Mouse (Mus musculus): ENCODE measurements around the gene Olfr556. TPM values are rescaled to one million over a fixed set of nuclear protein-coding genes. Genes with fewer than 3 reads are reported as not detected.
"Not testable (repeated sequence)": the region's sequence is repeated elsewhere in the genome, so short reads cannot be mapped to it uniquely, and the experiment has no call there.

The Olfr556 gene
- not detected in 2 replicates for polyA plus RNA-seq (2014; fragmentation: Nextera tagmentation; extraction: Ambion mirVana)

GRCm38 (mm10) chr7:102664599-102664998 lies at the start of gene Olfr556:
Olfr556 (plus strand) TSS chr7:102664899.
- Histone ChIP-seq H3K9ac (replicated peaks; ENCODE audit: low read length) (no peak within 1 kb of the TSS), H3K4me3 (replicated peaks; ENCODE audit: low read depth, low read length) (no peak within 1 kb of the TSS), H3K4me2 (ENCODE audit: low read length) (no peak within 1 kb of the TSS), H3K9me3 (ENCODE audit: control insufficient read depth, low read length) (no peaks in the 10 kb centered on the region), H3K36me3 (ENCODE audit: control insufficient read depth, insufficient read depth, low read length) (no peaks in the 10 kb centered on the region), H3K27ac (replicated peaks; ENCODE audit: low read depth, low read length) (no peak within 1 kb of the TSS), H3K4me1 (ENCODE audit: control insufficient read depth, insufficient read depth, low read length) (no peaks in the 10 kb centered on the region), H3K27me3 (ENCODE audit: control insufficient read depth, insufficient read depth, low read length) (no peaks in the 10 kb centered on the region)
- DNase-seq: no peak
- ATAC-seq (ENCODE audit: low FRiP score, low TSS enrichment): no peak
- WGBS: 32% methylated on average over 3 of the region's 3 CpGs

- Histone ChIP-seq H3K27ac (replicated peaks; ENCODE audit: low read depth, low read length) (no peak within 1 kb of the TSS), H3K9ac (replicated peaks; ENCODE audit: low read length) (no peak within 1 kb of the TSS), H3K4me3 (replicated peaks; ENCODE audit: low read depth, low read length) (no peak within 1 kb of the TSS), H3K36me3 (ENCODE audit: control insufficient read depth, insufficient read depth, low read length) (no peaks in the 10 kb centered on the region), H3K9me3 (ENCODE audit: control insufficient read depth, low read length) (no peaks in the 10 kb centered on the region), H3K4me2 (ENCODE audit: low read length) (no peak within 1 kb of the TSS), H3K27me3 (ENCODE audit: control insufficient read depth, insufficient read depth, low read length) (no peaks in the 10 kb centered on the region), H3K4me1 (ENCODE audit: control insufficient read depth, insufficient read depth, low read length) (no peaks in the 10 kb centered on the region)
- no peak for DNase-seq
- ATAC-seq (ENCODE audit: low FRiP score, low TSS enrichment): no peak
Observed at GRCm38 (mm10) chr7:102618118-102618517, 46.6 kb upstream of the Olfr556 start, which contains the start of gene Olfr553. Olfr553 (minus strand) TSS chr7:102618218.

GRCm38 (mm10) chr7:102619608-102620007 lies 45.1 kb upstream of the Olfr556 start:
- Histone ChIP-seq H3K27me3 (ENCODE audit: control insufficient read depth, insufficient read depth, low read length) (no peaks in the 10 kb centered on the region), H3K27ac (replicated peaks; ENCODE audit: low read depth, low read length) (no peak overlapping the region), H3K36me3 (ENCODE audit: control insufficient read depth, insufficient read depth, low read length) (no peaks in the 10 kb centered on the region), H3K9me3 (ENCODE audit: control insufficient read depth, low read length) (no peaks in the 10 kb centered on the region), H3K4me3 (replicated peaks; ENCODE audit: low read depth, low read length) (no peak overlapping the region), H3K9ac (replicated peaks; ENCODE audit: low read length) (no peak overlapping the region), H3K4me1 (ENCODE audit: control insufficient read depth, insufficient read depth, low read length) (no peaks in the 10 kb centered on the region), H3K4me2 (ENCODE audit: low read length) (no peak overlapping the region)
- WGBS: 73% methylated on average over 5 of the region's 5 CpGs
- ATAC-seq (ENCODE audit: low FRiP score, low TSS enrichment) (no peak), DNase-seq (peak; percentile 41)

GRCm38 (mm10) chr7:102620368-102620767 lies 44.3 kb upstream of the Olfr556 start:
- H3K9me3 ChIP-seq (ENCODE audit: control insufficient read depth, low read length); H3K4me3 ChIP-seq (replicated peaks; ENCODE audit: low read depth, low read length); ATAC-seq (ENCODE audit: low FRiP score, low TSS enrichment); H3K27me3 ChIP-seq (ENCODE audit: control insufficient read depth, insufficient read depth, low read length); H3K4me2 ChIP-seq (ENCODE audit: low read length); H3K4me1 ChIP-seq (ENCODE audit: control insufficient read depth, insufficient read depth, low read length); H3K36me3 ChIP-seq (ENCODE audit: control insufficient read depth, insufficient read depth, low read length); DNase-seq; H3K27ac ChIP-seq (replicated peaks; ENCODE audit: low read depth, low read length); H3K9ac ChIP-seq (replicated peaks; ENCODE audit: low read length): not testable (repeated sequence)
- 90% methylated on average over 19 of the region's 19 CpGs for WGBS

- H3K9ac ChIP-seq (replicated peaks; ENCODE audit: low read length): no peak overlapping the region
- H3K9me3 ChIP-seq (ENCODE audit: control insufficient read depth, low read length): no peaks in the 10 kb centered on the region
- no peak for ATAC-seq (ENCODE audit: low FRiP score, low TSS enrichment)
- peak; percentile 56 for DNase-seq
- no peaks in the 10 kb centered on the region for H3K36me3 ChIP-seq (ENCODE audit: control insufficient read depth, insufficient read depth, low read length)
- no peaks in the 10 kb centered on the region for H3K27me3 ChIP-seq (ENCODE audit: control insufficient read depth, insufficient read depth, low read length)
- WGBS: 29% methylated on average over 3 of the region's 3 CpGs
- H3K4me2 ChIP-seq (ENCODE audit: low read length): no peak overlapping the region
- H3K4me1 ChIP-seq (ENCODE audit: control insufficient read depth, insufficient read depth, low read length): no peaks in the 10 kb centered on the region
- H3K27ac ChIP-seq (replicated peaks; ENCODE audit: low read depth, low read length): no peak overlapping the region
- no peak overlapping the region for H3K4me3 ChIP-seq (replicated peaks; ENCODE audit: low read depth, low read length)
Observed at GRCm38 (mm10) chr7:102636665-102637064, 28.0 kb upstream of the Olfr556 start.

GRCm38 (mm10) chr7:102638132-102638531 lies 26.6 kb upstream of the Olfr556 start, which contains the start of gene Olfr554:
Olfr554 (plus strand) TSS chr7:102638432.
- Histone ChIP-seq H3K27ac (replicated peaks; ENCODE audit: low read depth, low read length) (no peak within 1 kb of the TSS), H3K36me3 (ENCODE audit: control insufficient read depth, insufficient read depth, low read length) (no peaks in the 10 kb centered on the region), H3K4me1 (ENCODE audit: control insufficient read depth, insufficient read depth, low read length) (no peaks in the 10 kb centered on the region), H3K9me3 (ENCODE audit: control insufficient read depth, low read length) (no peaks in the 10 kb centered on the region), H3K4me2 (ENCODE audit: low read length) (no peak within 1 kb of the TSS), H3K27me3 (ENCODE audit: control insufficient read depth, insufficient read depth, low read length) (no peaks in the 10 kb centered on the region), H3K9ac (replicated peaks; ENCODE audit: low read length) (no peak within 1 kb of the TSS), H3K4me3 (replicated peaks; ENCODE audit: low read depth, low read length) (no peak within 1 kb of the TSS)
- DNase-seq: no peak
- WGBS: 84% methylated on average over 1 of the region's 1 CpGs
- no peak for ATAC-seq (ENCODE audit: low FRiP score, low TSS enrichment)

GRCm38 (mm10) chr7:102644945-102645344 lies 19.8 kb upstream of the Olfr556 start:
- H3K36me3 ChIP-seq (ENCODE audit: control insufficient read depth, insufficient read depth, low read length); ATAC-seq (ENCODE audit: low FRiP score, low TSS enrichment); H3K27ac ChIP-seq (replicated peaks; ENCODE audit: low read depth, low read length); DNase-seq; H3K4me3 ChIP-seq (replicated peaks; ENCODE audit: low read depth, low read length); H3K9ac ChIP-seq (replicated peaks; ENCODE audit: low read length); H3K27me3 ChIP-seq (ENCODE audit: control insufficient read depth, insufficient read depth, low read length); H3K9me3 ChIP-seq (ENCODE audit: control insufficient read depth, low read length); H3K4me1 ChIP-seq (ENCODE audit: control insufficient read depth, insufficient read depth, low read length); H3K4me2 ChIP-seq (ENCODE audit: low read length): not testable (repeated sequence)
- WGBS: 85% methylated on average over 4 of the region's 4 CpGs

GRCm38 (mm10) chr7:102658523-102658922 lies 6.2 kb upstream of the Olfr556 start, which contains the start of gene Olfr555:
Olfr555 (plus strand) TSS chr7:102658823.
- Histone ChIP-seq H3K9me3 (ENCODE audit: control insufficient read depth, low read length) (no peaks in the 10 kb centered on the region), H3K27me3 (ENCODE audit: control insufficient read depth, insufficient read depth, low read length) (no peaks in the 10 kb centered on the region), H3K4me1 (ENCODE audit: control insufficient read depth, insufficient read depth, low read length) (no peaks in the 10 kb centered on the region), H3K9ac (replicated peaks; ENCODE audit: low read length) (no peak within 1 kb of the TSS), H3K4me3 (replicated peaks; ENCODE audit: low read depth, low read length) (no peak within 1 kb of the TSS), H3K27ac (replicated peaks; ENCODE audit: low read depth, low read length) (no peak within 1 kb of the TSS), H3K36me3 (ENCODE audit: control insufficient read depth, insufficient read depth, low read length) (no peaks in the 10 kb centered on the region), H3K4me2 (ENCODE audit: low read length) (no peak within 1 kb of the TSS)
- no peak for ATAC-seq (ENCODE audit: low FRiP score, low TSS enrichment)
- DNase-seq: no peak
- WGBS: 73% methylated on average over 1 of the region's 1 CpGs

- no peaks in the 10 kb centered on the region for H3K36me3 ChIP-seq (ENCODE audit: control insufficient read depth, insufficient read depth, low read length)
- no peaks in the 10 kb centered on the region for H3K9me3 ChIP-seq (ENCODE audit: control insufficient read depth, low read length)
- H3K9ac ChIP-seq (replicated peaks; ENCODE audit: low read length): no peak overlapping the region
- H3K4me3 ChIP-seq (replicated peaks; ENCODE audit: low read depth, low read length): no peak overlapping the region
- no peak overlapping the region for H3K4me2 ChIP-seq (ENCODE audit: low read length)
- no peak for ATAC-seq (ENCODE audit: low FRiP score, low TSS enrichment)
- H3K27ac ChIP-seq (replicated peaks; ENCODE audit: low read depth, low read length): no peak overlapping the region
- no peaks in the 10 kb centered on the region for H3K27me3 ChIP-seq (ENCODE audit: control insufficient read depth, insufficient read depth, low read length)
- WGBS: 45% methylated on average over 2 of the region's 2 CpGs
- H3K4me1 ChIP-seq (ENCODE audit: control insufficient read depth, insufficient read depth, low read length): no peaks in the 10 kb centered on the region
- DNase-seq: peak; percentile 66
Observed at GRCm38 (mm10) chr7:102665378-102665777, 679 bp downstream of the Olfr556 start.

All from midbrain, embryonic 14.5 days (tissue).